Mouse (Mus musculus) kidney, embryonic 16.5 days (tissue): ENCODE results near the gene Pdcd11. TPM values are rescaled to one million over a fixed set of nuclear protein-coding genes. Genes with fewer than 3 reads are reported as not detected.

Experiments
- ATAC-seq: fragments of 200-750 bp; cut with Nextera tagmentation; 2 replicates; pipeline ENCODE4 v1.8.0; 2017; ENCODE audit warnings: moderate TSS enrichment; ENCODE audit not compliant: low FRiP score, low TSS enrichment
- H3K27ac ChIP-seq: fragments of 300-500 bp; sonication (generic); 2 replicates; pipeline ENCODE4 v1.5.1; 2014; ENCODE audit warnings: low read length
- H3K27me3 ChIP-seq: fragments of 300-500 bp; sonication (generic); 2 replicates; pipeline ENCODE4 v1.6.1; 2014; ENCODE audit warnings: low read length, control low read depth, mixed read lengths; ENCODE audit not compliant: insufficient read depth
- H3K36me3 ChIP-seq: fragments of 300-500 bp; sonication (generic); 2 replicates; pipeline ENCODE4 v1.6.1; 2014; ENCODE audit warnings: low read length, control low read depth, mixed read lengths; ENCODE audit not compliant: insufficient read depth
- H3K4me1 ChIP-seq: fragments of 300-500 bp; sonication (generic); 2 replicates; pipeline ENCODE4 v1.6.1; 2014; ENCODE audit warnings: low read length, control low read depth, mixed read lengths; ENCODE audit not compliant: insufficient read depth
- H3K4me2 ChIP-seq: fragments of 300-500 bp; sonication (generic); replicated peaks from 2 replicates; pipeline ENCODE4 v1.6.1; 2014; ENCODE audit warnings: low read depth, low read length
- H3K4me3 ChIP-seq: fragments of 300-500 bp; sonication (generic); 2 replicates; pipeline ENCODE4 v1.5.1; 2014; ENCODE audit warnings: mild to moderate bottlenecking, low read length
- H3K9ac ChIP-seq: fragments of 300-500 bp; sonication (generic); replicated peaks from 2 replicates; pipeline ENCODE4 v1.6.1; 2014; ENCODE audit warnings: low read length
- H3K9me3 ChIP-seq: fragments of 300-500 bp; sonication (generic); 2 replicates; pipeline ENCODE4 v1.6.1; 2016; ENCODE audit warnings: low read length, control low read depth
- WGBS: fragments of 180-500 bp; shearing (Covaris S2); extraction: QIAGEN DNeasy Blood & Tissue Kit; methylation state at CpG from one replicate; pipeline ENCODE4 v1.1.7; 2014; 5-methylcytosine and 5-hydroxymethylcytosine counted together
- polyA plus RNA-seq: library from polyadenylated mRNA; unstranded; fragments of >200 nt; fragmentation: Nextera tagmentation; extraction: Ambion mirVana; gene quantifications from 2 replicates; pipeline ENCODE4 v1.2.1, GENCODE M21; 2015

Gene Pdcd11
- polyA plus RNA-seq, 1 experiment from 2014 or later = 9.3 TPM

DNA sequence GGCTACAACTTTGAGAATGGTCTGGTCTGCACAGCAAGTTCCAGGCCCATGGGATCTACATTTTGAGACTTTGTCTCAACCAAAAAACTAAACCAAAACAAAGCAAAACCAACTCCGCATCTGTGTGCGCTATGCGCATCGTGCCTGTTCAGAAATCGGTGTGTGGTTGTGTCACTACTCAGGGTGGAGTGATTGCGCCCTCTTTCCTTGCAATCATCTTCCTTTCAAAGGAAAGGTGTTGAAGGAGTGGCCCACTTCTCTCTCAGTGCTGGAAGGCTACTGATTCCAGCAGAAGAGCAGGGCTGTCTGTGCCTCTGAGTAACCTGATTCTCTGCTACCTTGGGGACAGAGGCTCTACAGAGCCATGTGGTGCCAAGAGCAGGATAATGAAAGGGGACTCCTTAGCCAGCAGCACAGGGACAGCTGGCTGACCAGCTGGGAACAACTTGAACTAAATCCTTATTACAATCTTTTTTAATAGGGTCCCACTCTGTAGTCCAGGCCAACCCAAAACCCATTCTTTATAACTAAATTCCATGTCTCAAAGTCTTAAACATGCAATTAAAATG lies 72.7 kb downstream of the Pdcd11 start:
- Histone ChIP-seq H3K27ac (no peak overlapping the region), H3K27me3 (no peaks in the 10 kb centered on the region), H3K36me3 (no peaks in the 10 kb centered on the region), H3K4me1 (peaks cover 7% of the 10 kb centered on the region), H3K4me3 (no peak overlapping the region), H3K9me3 (no peaks in the 10 kb centered on the region), H3K9ac (no peak overlapping the region), H3K4me2 (no peak overlapping the region)
- 85% methylated on average over 6 of the region's 6 CpGs for WGBS
- ATAC-seq = no peak

DNA sequence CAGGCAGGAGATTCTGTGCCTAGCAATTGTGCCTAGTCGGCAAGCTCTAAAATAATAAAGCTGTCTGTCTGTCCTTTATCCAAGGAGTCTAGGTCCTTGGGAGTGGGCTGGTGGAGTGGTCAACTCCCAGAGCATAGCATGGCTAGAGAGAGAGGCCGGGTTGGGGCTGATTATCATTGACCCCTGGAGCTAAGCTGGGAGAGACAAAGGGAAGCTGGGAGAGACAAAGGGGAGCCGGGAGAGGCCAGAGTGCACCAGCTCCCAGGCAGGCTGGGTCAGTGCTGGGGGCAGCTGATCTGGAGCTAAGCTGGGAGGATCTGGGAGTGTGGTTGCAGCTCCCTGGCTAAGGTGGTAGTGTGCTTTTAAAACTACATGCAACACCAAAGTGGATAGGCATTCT lies 76.2 kb downstream of the Pdcd11 start:
- H3K4me1 ChIP-seq = peaks cover 13% of the 10 kb centered on the region
- no peak overlapping the region for H3K9ac ChIP-seq
- H3K27ac ChIP-seq = peak overlapping the region; percentile 46; the same call in 1 of the 2 replicates
- 43% methylated on average over 3 of the region's 3 CpGs for WGBS
- ATAC-seq = no peak
- H3K4me3 ChIP-seq = no peak overlapping the region
- H3K9me3 ChIP-seq = no peaks in the 10 kb centered on the region
- H3K4me2 ChIP-seq = no peak overlapping the region
- H3K27me3 ChIP-seq = no peaks in the 10 kb centered on the region
- H3K36me3 ChIP-seq = no peaks in the 10 kb centered on the region

DNA sequence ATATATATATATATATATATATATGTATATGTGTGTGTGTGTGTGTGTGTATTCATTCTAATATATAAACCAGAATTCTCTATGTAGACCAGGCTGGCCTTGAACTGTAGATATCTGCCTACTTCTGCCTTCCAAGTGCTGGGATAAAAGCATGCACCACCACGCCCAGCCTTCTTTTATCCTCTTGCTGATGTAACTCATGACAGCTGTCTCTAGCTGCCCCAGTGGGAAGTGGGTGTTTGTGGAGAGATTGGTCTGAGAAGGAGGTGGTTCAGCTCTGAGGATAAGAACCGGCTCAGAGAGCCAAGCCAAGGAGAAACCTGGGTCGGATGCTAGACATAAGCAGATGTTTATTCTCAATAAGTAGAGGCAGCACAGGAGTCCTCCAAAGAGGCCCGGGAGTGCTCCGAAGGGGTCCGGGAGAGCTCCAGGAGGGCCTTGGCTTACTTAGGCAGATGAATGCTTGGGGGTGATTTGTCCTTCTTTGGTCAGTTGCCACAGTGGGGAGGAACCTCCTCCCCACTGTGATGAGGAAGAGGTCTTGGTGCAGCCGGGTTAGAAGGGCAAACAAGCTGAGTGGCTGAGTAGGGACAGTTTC lies 77.1 kb downstream of the Pdcd11 start:
- H3K9me3 ChIP-seq = no peaks in the 10 kb centered on the region
- peaks cover 13% of the 10 kb centered on the region for H3K4me1 ChIP-seq
- H3K4me3 ChIP-seq = peak overlapping the region; percentile 18; the same call in 1 of the 2 replicates
- H3K36me3 ChIP-seq = no peaks in the 10 kb centered on the region
- no peak overlapping the region for H3K9ac ChIP-seq
- no peaks in the 10 kb centered on the region for H3K27me3 ChIP-seq
- peak overlapping the region; percentile 45 for H3K4me2 ChIP-seq
- no peak for ATAC-seq
- no peak overlapping the region for H3K27ac ChIP-seq
- 63% methylated on average over 7 of the region's 7 CpGs for WGBS

DNA sequence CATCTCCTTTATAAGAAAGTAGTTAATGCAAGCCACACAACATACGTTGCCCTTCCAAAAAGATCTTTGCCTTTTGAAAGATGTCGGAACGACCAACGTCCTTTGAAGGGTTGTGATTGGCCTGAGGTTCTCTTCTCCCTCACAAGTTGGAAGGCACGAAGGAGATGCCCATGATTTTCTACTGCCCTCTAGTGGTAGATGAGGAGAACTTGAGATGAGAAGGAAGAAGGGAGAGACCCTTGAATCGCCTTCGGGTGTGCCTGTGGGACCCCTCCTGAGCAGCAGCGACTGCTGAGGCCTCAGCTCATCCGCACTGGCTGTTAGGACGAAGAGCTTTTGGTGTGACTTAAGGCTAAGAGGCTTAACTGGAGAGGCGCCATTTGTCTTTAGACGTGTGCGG lies 77.7 kb downstream of the Pdcd11 start:
- Histone ChIP-seq H3K9ac (0 out of 2 replicates have a peak overlapping the region, but pooled peaks have one; percentile 24), H3K27me3 (no peaks in the 10 kb centered on the region), H3K4me1 (peaks cover 13% of the 10 kb centered on the region), H3K9me3 (no peaks in the 10 kb centered on the region), H3K4me3 (peak overlapping the region; percentile 18; the same call in 1 of the 2 replicates), H3K27ac (no peak overlapping the region), H3K36me3 (no peaks in the 10 kb centered on the region), H3K4me2 (peak overlapping the region; percentile 45)
- WGBS = 9% methylated on average over 13 of the region's 13 CpGs
- ATAC-seq = 0 out of 2 replicates have a peak, but pooled peaks have one; percentile 49

DNA sequence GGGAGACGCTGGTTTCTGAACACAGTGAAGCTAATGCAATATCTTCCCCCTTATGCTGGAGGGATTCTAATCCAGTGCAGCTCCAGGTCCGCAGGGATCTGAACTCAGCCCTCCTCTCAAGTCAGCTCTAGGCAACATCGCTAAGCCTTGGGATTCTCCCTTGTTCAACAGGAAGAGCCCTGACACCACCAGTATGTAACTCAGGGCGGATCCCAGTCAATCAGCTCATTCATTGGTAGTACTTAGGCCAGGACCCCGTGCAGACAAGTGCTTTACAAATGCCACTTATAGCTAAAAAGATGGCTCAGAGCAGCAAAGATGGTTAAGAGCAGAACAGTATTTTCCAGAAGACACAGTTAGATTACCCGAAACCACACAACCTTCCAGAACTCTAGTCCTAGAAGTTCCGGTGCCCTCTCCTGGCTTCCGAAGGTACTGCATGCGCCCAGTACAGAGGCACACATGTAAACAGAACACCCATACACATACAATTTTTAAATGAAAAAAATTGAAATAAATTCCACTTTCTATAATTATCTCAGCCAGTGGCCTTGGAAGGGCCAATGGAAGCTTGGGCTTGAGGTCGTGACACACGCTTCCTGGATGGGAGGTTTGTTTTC lies 78.3 kb downstream of the Pdcd11 start:
- WGBS = 24% methylated on average over 11 of the region's 11 CpGs
- H3K9ac ChIP-seq = 0 out of 2 replicates have a peak overlapping the region, but pooled peaks have one; percentile 13

DNA sequence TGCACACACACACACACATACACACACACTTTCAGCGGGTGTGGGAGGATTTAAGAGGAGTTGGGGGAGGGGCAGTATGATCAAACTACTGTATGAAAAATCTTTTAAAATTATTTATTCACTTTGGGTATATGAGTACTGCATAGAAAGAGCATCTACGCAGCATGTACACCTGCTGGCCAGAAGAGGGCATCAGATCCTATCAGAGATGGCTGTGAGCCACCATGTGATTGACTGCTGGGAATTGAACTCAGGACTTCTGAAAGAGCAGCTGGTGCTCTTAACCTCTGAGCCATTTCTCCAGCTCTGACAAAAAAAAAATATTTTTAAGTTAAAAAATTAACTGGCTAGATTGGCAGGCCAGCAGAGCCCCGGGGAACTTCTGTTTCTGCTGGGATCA lies 83.9 kb downstream of the Pdcd11 start:
- no peaks in the 10 kb centered on the region for H3K9me3 ChIP-seq
- no peak overlapping the region for H3K4me3 ChIP-seq
- no peak overlapping the region for H3K27ac ChIP-seq
- H3K27me3 ChIP-seq = peaks cover 8% of the 10 kb centered on the region
- H3K4me1 ChIP-seq = peaks cover 4% of the 10 kb centered on the region; the same call in 1 of the 2 replicates
- 62% methylated on average over 3 of the region's 3 CpGs for WGBS
- H3K4me2 ChIP-seq = no peak overlapping the region
- H3K36me3 ChIP-seq = no peaks in the 10 kb centered on the region
- H3K9ac ChIP-seq = no peak overlapping the region
- no peak for ATAC-seq

More for the DNA sequence above, 78.3 kb downstream of the Pdcd11 start:
- Histone ChIP-seq H3K4me2 (peak overlapping the region; percentile 45), H3K27me3 (no peaks in the 10 kb centered on the region), H3K4me3 (peak overlapping the region; percentile 18; the same call in 1 of the 2 replicates), H3K4me1 (peaks cover 13% of the 10 kb centered on the region), H3K9me3 (no peaks in the 10 kb centered on the region), H3K27ac (peak overlapping the region; percentile 66), H3K36me3 (no peaks in the 10 kb centered on the region)
- ATAC-seq = peak; percentile 74

DNA sequence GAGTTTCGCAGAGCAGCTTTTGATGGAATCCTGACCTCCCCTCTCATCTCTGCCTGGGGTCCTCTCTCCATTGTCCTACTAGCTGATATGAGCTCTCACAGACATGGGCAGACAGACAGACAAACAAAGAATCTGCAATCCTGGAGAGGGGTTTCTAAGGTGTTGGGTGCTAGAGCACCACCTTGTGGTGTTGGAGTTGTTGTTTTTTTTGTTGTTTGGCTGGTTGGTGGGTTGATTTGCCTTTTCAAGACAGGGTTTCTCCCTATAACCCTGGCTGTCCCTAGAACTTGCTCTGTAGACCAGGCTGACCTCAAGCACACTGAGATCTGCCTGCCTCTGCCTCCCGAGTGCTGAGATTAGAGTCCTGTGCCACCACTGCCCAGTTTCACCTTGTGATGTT lies 84.9 kb downstream of the Pdcd11 start:
- H3K27me3 ChIP-seq = peaks cover 17% of the 10 kb centered on the region
- ATAC-seq = no peak
- H3K9ac ChIP-seq = no peak overlapping the region
- H3K36me3 ChIP-seq = no peaks in the 10 kb centered on the region
- no peak overlapping the region for H3K4me3 ChIP-seq
- 66% methylated on average over 2 of the region's 2 CpGs for WGBS
- no peak overlapping the region for H3K27ac ChIP-seq
- peaks cover 11% of the 10 kb centered on the region; the same call in 1 of the 2 replicates for H3K4me1 ChIP-seq
- H3K4me2 ChIP-seq = no peak overlapping the region
- no peaks in the 10 kb centered on the region for H3K9me3 ChIP-seq

DNA sequence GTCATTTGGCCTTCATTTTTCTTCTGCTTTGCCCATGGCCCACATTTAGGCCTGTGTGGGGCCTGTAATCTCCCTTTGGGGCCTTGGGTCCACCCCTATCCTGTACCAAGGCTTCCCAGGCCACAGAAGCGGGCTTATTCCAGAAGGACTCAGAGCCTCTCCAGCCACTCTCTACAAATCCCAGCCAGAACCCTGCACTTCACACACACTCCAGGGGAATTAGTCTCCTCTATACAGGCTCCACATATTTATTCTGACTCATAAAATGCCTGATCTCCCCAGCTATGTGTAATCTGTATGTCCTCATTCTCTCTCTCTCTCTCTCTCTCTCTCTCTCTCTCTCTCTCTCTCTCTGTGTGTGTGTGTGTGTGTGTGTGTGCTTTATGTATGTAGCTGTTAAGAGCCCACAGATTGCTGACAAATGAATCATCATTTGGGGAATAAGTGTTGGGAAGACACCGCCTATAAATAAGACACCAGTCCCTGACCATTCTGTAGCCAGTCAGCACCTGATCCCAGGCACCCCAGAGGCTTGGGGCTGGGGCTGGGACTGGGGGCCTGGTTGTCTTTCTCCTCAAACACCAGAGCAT lies 86.4 kb downstream of the Pdcd11 start:
- Histone ChIP-seq H3K36me3 (no peaks in the 10 kb centered on the region), H3K9ac (no peak overlapping the region), H3K27me3 (peaks cover 23% of the 10 kb centered on the region), H3K27ac (no peak overlapping the region), H3K4me1 (peaks cover 11% of the 10 kb centered on the region; the same call in 1 of the 2 replicates), H3K4me3 (no peak overlapping the region), H3K9me3 (peaks cover 1% of the 10 kb centered on the region; the same call in 1 of the 2 replicates), H3K4me2 (no peak overlapping the region)
- 91% methylated on average over 2 of the region's 2 CpGs for WGBS
- ATAC-seq = no peak

DNA sequence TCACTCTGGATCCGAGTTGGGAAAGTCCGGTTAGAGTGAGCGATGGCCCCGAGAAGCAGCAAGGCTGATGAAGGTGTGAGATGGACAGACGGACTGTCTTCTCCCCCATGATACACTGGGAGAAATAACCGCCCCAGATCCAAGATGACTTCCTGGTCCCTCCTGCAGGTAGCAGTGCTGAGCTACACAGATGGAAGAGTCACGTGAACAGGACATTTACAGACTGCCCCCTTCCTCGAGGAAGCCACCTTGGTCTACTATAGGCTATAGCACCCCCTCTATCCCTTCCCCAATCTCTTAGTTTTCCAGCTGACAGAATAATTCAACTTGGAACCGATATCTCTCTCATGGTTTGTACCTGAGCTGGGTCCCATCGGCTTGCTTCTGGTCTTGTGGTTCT lies 87.4 kb downstream of the Pdcd11 start:
- Histone ChIP-seq H3K27ac (no peak overlapping the region), H3K9ac (no peak overlapping the region), H3K27me3 (peaks cover 23% of the 10 kb centered on the region), H3K4me1 (peaks cover 11% of the 10 kb centered on the region; the same call in 1 of the 2 replicates), H3K36me3 (no peaks in the 10 kb centered on the region), H3K4me2 (peak overlapping the region; percentile 100), H3K9me3 (peaks cover 4% of the 10 kb centered on the region; the same call in 1 of the 2 replicates), H3K4me3 (peak overlapping the region; percentile 70)
- WGBS = 15% methylated on average over 10 of the region's 10 CpGs
- ATAC-seq = peak; percentile 53; the same call in 1 of the 2 replicates
